Mouse (Mus musculus): ENCODE data around the gene Otulin. TPM values are rescaled to one million over a fixed set of nuclear protein-coding genes. Genes with fewer than 3 reads are reported as not detected.

Otulin gene
- total and polyA plus RNA-seq, 3 experiments: 65.5 to 70.6 TPM; not detected in 1

DNA sequence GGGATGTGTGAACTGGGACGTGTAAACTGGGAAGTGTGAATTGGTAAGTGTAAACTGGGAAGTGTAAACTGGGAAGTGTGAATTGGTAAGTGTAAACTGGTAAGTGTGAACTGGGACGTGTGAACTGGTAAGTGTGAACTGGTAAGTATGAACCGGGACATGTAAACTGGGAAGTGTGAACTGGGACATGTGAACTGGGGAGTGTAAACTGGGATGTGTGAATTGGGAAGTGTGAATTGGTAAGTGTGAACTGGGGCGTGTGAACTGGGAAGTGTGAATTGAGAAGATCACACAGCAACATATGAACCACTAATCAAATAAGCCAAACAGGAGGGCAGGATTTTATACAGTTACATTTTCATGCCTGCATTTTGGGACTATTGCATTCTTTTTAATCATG is 27.9 kb upstream of the Otulin start:
- H3K9ac ChIP-seq (ENCODE audit: control insufficient read depth, low read depth, low read length, poor library complexity, severe bottlenecking): no peak overlapping the region
- peaks cover 2 to 3% of the 10 kb centered on the region in 2 experiments; a peak in 2 of 4 replicates for H3K4me1 ChIP-seq (ENCODE audit: control insufficient read depth in 1 of 2, insufficient read depth in 2 of 2, low read length in 2 of 2)
- no peak overlapping the region for H3K27ac ChIP-seq (ENCODE audit: control insufficient read depth, low read depth, low read length)
- no peaks in the 10 kb centered on the region for H3K79me2 ChIP-seq (ENCODE audit: control insufficient read depth, insufficient read depth, low read length, poor library complexity)
- no peaks in the 10 kb centered on the region for H3K27me3 ChIP-seq (ENCODE audit: control insufficient read depth in 1 of 2, insufficient read depth in 2 of 2, low read length in 2 of 2)
- no peak for TF ChIP-seq MYC (IDR thresholded peaks at IDR 0.05; ENCODE audit: low read depth, low read length)
- TF ChIP-seq HCFC1 (IDR thresholded peaks at IDR 0.05; ENCODE audit: low read depth, low read length): no peak
- no peak for TF ChIP-seq ZMIZ1 (IDR thresholded peaks at IDR 0.05; ENCODE audit: low read depth, low read length)
- no peak for TF ChIP-seq CTCF (IDR thresholded peaks at IDR 0.05 in 2 of 3, conservative IDR thresholded peaks at IDR 0.05 in 1 of 3; ENCODE audit: control insufficient read depth in 1 of 3, insufficient read depth in 1 of 3, low read depth in 2 of 3, low read length in 3 of 3, poor library complexity in 1 of 3, severe bottlenecking in 1 of 3)
- TF ChIP-seq EP300 (IDR thresholded peaks at IDR 0.05; ENCODE audit: low read depth in 1 of 2, low read length in 2 of 2): no peak
- no peak for TF ChIP-seq USF1 (IDR thresholded peaks at IDR 0.05; ENCODE audit: low read depth, low read length)
- TF ChIP-seq ELF1 (IDR thresholded peaks at IDR 0.05; ENCODE audit: low read depth, low read length): no peak
- no peak for TF ChIP-seq SMC3 (IDR thresholded peaks at IDR 0.05; ENCODE audit: low read depth, low read length)
- no peak for TF ChIP-seq TAL1 (IDR thresholded peaks at IDR 0.05; ENCODE audit: low read length)
- TF ChIP-seq MAZ (IDR thresholded peaks at IDR 0.05; ENCODE audit: low read depth, low read length): no peak
- TF ChIP-seq E2F4 (IDR thresholded peaks at IDR 0.05; ENCODE audit: borderline replicate concordance, low read depth, low read length): no peak
- no peak for TF ChIP-seq NELFE (IDR thresholded peaks at IDR 0.05; ENCODE audit: low read depth, low read length)
- no peak for TF ChIP-seq USF2 (IDR thresholded peaks at IDR 0.05; ENCODE audit: borderline replicate concordance in 1 of 2, insufficient read depth in 1 of 2, low read depth in 1 of 2, low read length in 2 of 2)
- no peak for TF ChIP-seq RAD21 (IDR thresholded peaks at IDR 0.05; ENCODE audit: low read depth, low read length)
- TF ChIP-seq ZKSCAN1 (IDR thresholded peaks at IDR 0.05; ENCODE audit: low read depth, low read length): no peak
- TF ChIP-seq RCOR1 (IDR thresholded peaks at IDR 0.05; ENCODE audit: low read depth, low read length): no peak
- TF ChIP-seq GABPA (IDR thresholded peaks at IDR 0.05; ENCODE audit: low read depth, low read length): no peak
- no peak for DNase-seq (ENCODE audit: low read depth, low spot score)
- no peak overlapping the region for H3K4me3 ChIP-seq (ENCODE audit: control insufficient read depth in 1 of 2, insufficient read depth in 1 of 2, low read depth in 2 of 2, low read length in 2 of 2)
- H3K9me3 ChIP-seq (replicated peaks; ENCODE audit: insufficient read depth, low read length): no peaks in the 10 kb centered on the region
- H3K36me3 ChIP-seq (ENCODE audit: control insufficient read depth in 1 of 2, insufficient read depth in 2 of 2, low read length in 2 of 2): peaks cover 0 to 2% of the 10 kb centered on the region in 2 experiments; a peak in 1 of 4 replicates

DNA sequence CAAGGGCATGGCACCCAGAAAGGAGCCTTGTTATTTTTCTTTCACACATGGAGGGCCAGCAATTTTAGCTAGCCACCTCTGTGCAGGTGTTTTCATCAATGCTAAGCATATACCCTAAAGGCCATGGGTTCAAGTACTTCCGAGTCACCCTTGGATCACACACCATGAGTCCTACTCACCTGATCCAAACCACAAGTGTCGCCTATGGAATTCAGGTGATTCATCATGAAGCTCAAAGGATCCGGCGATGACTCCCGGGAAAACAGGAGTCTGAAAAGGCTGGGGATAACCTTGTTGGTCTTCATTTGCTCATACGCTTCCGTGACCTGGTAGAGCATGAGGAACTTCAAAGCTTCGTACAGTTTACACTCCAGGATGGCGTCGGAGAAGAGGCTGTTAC is 27.4 kb upstream of the Otulin start:
- DNase-seq (ENCODE audit: low read depth, low spot score): no peak
- Histone ChIP-seq H3K27ac (ENCODE audit: control insufficient read depth, low read depth, low read length) (no peak overlapping the region), H3K9ac (ENCODE audit: control insufficient read depth, low read depth, low read length, poor library complexity, severe bottlenecking) (no peak overlapping the region), H3K4me1 (ENCODE audit: control insufficient read depth in 1 of 2, insufficient read depth in 2 of 2, low read length in 2 of 2) (peaks cover 0 to 1% of the 10 kb centered on the region in 2 experiments; a peak in 2 of 4 replicates), H3K79me2 (ENCODE audit: control insufficient read depth, insufficient read depth, low read length, poor library complexity) (no peaks in the 10 kb centered on the region), H3K9me3 (replicated peaks; ENCODE audit: insufficient read depth, low read length) (no peaks in the 10 kb centered on the region), H3K36me3 (ENCODE audit: control insufficient read depth in 1 of 2, insufficient read depth in 2 of 2, low read length in 2 of 2) (peaks cover 0 to 2% of the 10 kb centered on the region in 2 experiments; a peak in 1 of 4 replicates), H3K4me3 (ENCODE audit: control insufficient read depth in 1 of 2, insufficient read depth in 1 of 2, low read depth in 2 of 2, low read length in 2 of 2) (no peak overlapping the region), H3K27me3 (ENCODE audit: control insufficient read depth in 1 of 2, insufficient read depth in 2 of 2, low read length in 2 of 2) (no peaks in the 10 kb centered on the region)
- TF ChIP-seq E2F4 (IDR thresholded peaks at IDR 0.05; ENCODE audit: borderline replicate concordance, low read depth, low read length): no peak

All from MEL (cell line).